Mouse (Mus musculus) lung, adult 2 months (tissue): ENCODE measurements around the gene Fut8. TPM values are rescaled to one million over a fixed set of nuclear protein-coding genes. Genes with fewer than 3 reads are reported as not detected.

Experiments
- DNase-seq: peaks from one replicate; pipeline ENCODE4 v3.0.0; 2022
- H3K4me1 ChIP-seq: fragments of 200-500 bp; 2 replicates; pipeline ENCODE4 v1.6.1; 2011; ENCODE audit warnings: low read length; ENCODE audit not compliant: control insufficient read depth, insufficient read depth
- H3K4me3 ChIP-seq: fragments of 200-500 bp; replicated peaks from 2 replicates; pipeline ENCODE3; 2011; ENCODE audit warnings: low read depth, mild to moderate bottlenecking, control low read depth, low read length; ENCODE audit errors: extremely low read depth
- CTCF ChIP-seq: fragments of 200-500 bp; IDR thresholded peaks from 2 replicates; pipeline ENCODE4 v1.5.1; 2011; ENCODE audit warnings: mild to moderate bottlenecking, low read length, control low read depth; ENCODE audit not compliant: insufficient read depth
- POLR2A ChIP-seq: fragments of 200-500 bp; IDR thresholded peaks from 2 replicates; pipeline ENCODE4 v1.6.1; 2011; ENCODE audit warnings: low read depth, mild to moderate bottlenecking, control low read depth, low read length, borderline replicate concordance; ENCODE audit errors: extremely low read depth
- WGBS: fragments of 180-500 bp; shearing (Covaris S2); methylation state at CpG from one replicate; pipeline ENCODE4 v1.1.7; 2018; 5-methylcytosine and 5-hydroxymethylcytosine counted together
- polyA plus RNA-seq: library from polyadenylated mRNA; depleted of rRNA; stranded (reverse); fragments of >200 nt; gene quantifications from 2 replicates; pipeline ENCODE4 v1.2.3, GENCODE M21; 2012

The Fut8 gene
- polyA plus RNA-seq, 1 experiment = 12.4 TPM

- no peak for DNase-seq
- Histone ChIP-seq H3K4me3 (no peak overlapping the region), H3K4me1 (no peaks in the 10 kb centered on the region)
- no peak for TF ChIP-seq CTCF
- no peak for TF ChIP-seq POLR2A
- 67% methylated on average over 5 of the region's 5 CpGs for WGBS
Observed at GRCm38 (mm10) chr12:77220616-77221015, 17.3 kb upstream of the Fut8 start.

GRCm38 (mm10) chr12:77222272-77222874 is 15.6 kb upstream of the Fut8 start:
- no peak for DNase-seq
- Histone ChIP-seq H3K4me1 (no peaks in the 10 kb centered on the region), H3K4me3 (no peak overlapping the region)
- WGBS = 77% methylated on average over 6 of the region's 6 CpGs
- TF ChIP-seq POLR2A (no peak), CTCF (no peak)

- no peak for DNase-seq
- whole genome bisulfite sequencing = 61% methylated on average over 3 of the region's 3 CpGs
- Histone ChIP-seq H3K4me1 (no peaks in the 10 kb centered on the region), H3K4me3 (no peak overlapping the region)
- no peak for TF ChIP-seq POLR2A
- TF ChIP-seq CTCF = no peak
Observed at GRCm38 (mm10) chr12:77223595-77223994, 14.3 kb upstream of the Fut8 start.

- no peaks in the 10 kb centered on the region for H3K4me1 ChIP-seq
- TF ChIP-seq CTCF (no peak), POLR2A (no peak)
- no peak overlapping the region for H3K4me3 ChIP-seq
- 88% methylated on average over 4 of the region's 4 CpGs for WGBS
- DNase-seq = no peak
Observed at GRCm38 (mm10) chr12:77224121-77224520, 13.8 kb upstream of the Fut8 start.

- Histone ChIP-seq H3K4me1 (no peaks in the 10 kb centered on the region), H3K4me3 (no peak overlapping the region)
- TF ChIP-seq POLR2A (no peak), CTCF (no peak)
- DNase-seq = no peak
- 71% methylated on average over 4 of the region's 4 CpGs for WGBS
Observed at GRCm38 (mm10) chr12:77224891-77225290, 13.0 kb upstream of the Fut8 start.

GRCm38 (mm10) chr12:77225727-77226126 is 12.2 kb upstream of the Fut8 start:
- H3K4me1 ChIP-seq = no peaks in the 10 kb centered on the region
- WGBS = 76% methylated on average over 3 of the region's 3 CpGs
- TF ChIP-seq POLR2A = no peak
- no peak for TF ChIP-seq CTCF
- DNase-seq = no peak
- H3K4me3 ChIP-seq = no peak overlapping the region

GRCm38 (mm10) chr12:77235958-77236357 is 2.0 kb upstream of the Fut8 start:
- 73% methylated on average over 4 of the region's 4 CpGs for WGBS
- no peak for DNase-seq

GRCm38 (mm10) chr12:77238531-77239389 is 835 bp downstream of the Fut8 start:
- DNase-seq = peak; percentile 87
- peak overlapping the region; percentile 83 for H3K4me3 ChIP-seq
- WGBS = under 1% methylated on average over 105 of the region's 120 CpGs
- peaks cover 2% of the 10 kb centered on the region for H3K4me1 ChIP-seq
- no peak for TF ChIP-seq CTCF
- TF ChIP-seq POLR2A = peak; percentile 57; the same call in 1 of the 2 replicates

More at GRCm38 (mm10) chr12:77235958-77236357, 2.0 kb upstream of the Fut8 start:
- no peak overlapping the region for H3K4me3 ChIP-seq
- H3K4me1 ChIP-seq = peaks cover 2% of the 10 kb centered on the region
- TF ChIP-seq CTCF (no peak), POLR2A (no peak)

GRCm38 (mm10) chr12:77239390-77240061 is 1.6 kb downstream of the Fut8 start:
- TF ChIP-seq POLR2A = no peak
- no peak for TF ChIP-seq CTCF
- H3K4me1 ChIP-seq = peaks cover 2% of the 10 kb centered on the region
- 2% methylated on average over 29 of the region's 29 CpGs for WGBS
- H3K4me3 ChIP-seq = peak overlapping the region; percentile 83
- DNase-seq = peak; percentile 54

- Histone ChIP-seq H3K4me3 (peak overlapping the region; percentile 29), H3K4me1 (peaks cover 5% of the 10 kb centered on the region)
- TF ChIP-seq CTCF (no peak), POLR2A (no peak)
- WGBS = 48% methylated on average over 6 of the region's 6 CpGs
- DNase-seq = no peak
Observed at GRCm38 (mm10) chr12:77240372-77240771, 2.4 kb downstream of the Fut8 start.
